Mouse (Mus musculus) erythroblast, embryonic 14.5 days (primary cell): ENCODE measurements around the gene Erp29.

ENCODE experiments used
- GATA1 ChIP-seq: IDR thresholded peaks from 2 replicates; pipeline ENCODE4 v1.6.1; 2012; ENCODE audit warnings: low read length, inconsistent platforms, mixed read lengths
- TAL1 ChIP-seq: IDR thresholded peaks from 3 replicates; pipeline ENCODE4 v1.6.1; 2012; ENCODE audit warnings: low read length, inconsistent platforms, mixed read lengths

DNA sequence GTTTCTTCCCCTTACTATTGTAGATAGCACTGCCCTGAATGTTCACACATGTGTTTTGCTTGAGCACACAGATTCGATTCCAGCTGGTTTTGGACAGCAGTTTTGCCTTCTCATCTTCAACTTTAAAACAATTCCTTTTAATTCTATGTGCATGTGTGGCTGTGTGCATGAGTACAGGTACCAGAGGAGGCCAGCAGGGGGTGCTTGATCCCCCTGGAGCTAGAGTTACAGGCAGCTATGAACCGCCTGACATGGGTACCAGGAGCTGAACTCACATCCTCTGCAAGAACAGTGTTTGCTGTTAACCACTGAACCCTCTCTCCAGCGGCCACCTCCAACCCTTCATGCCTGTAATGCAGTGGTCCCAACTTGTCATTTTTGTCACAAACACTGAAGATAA lies 3.9 kb downstream of the Erp29 start:
- no peak for TF ChIP-seq GATA1
- TF ChIP-seq TAL1: no peak
